Mouse (Mus musculus): Measurements from ENCODE around the gene Prss45. TPM values are rescaled to one million over a fixed set of nuclear protein-coding genes. Genes with fewer than 3 reads are reported as not detected.
"Not testable (repeated sequence)": the region's sequence is repeated elsewhere in the genome, so short reads cannot be mapped to it uniquely, and the experiment has no call there.

The Prss45 gene
- polyA plus RNA-seq, 1 experiment from 2014 or later, result not detected

GRCm38 (mm10) chr9:110813789-110814188 lies 20.6 kb upstream of the Prss45 start, which contains the start of gene Prss44:
Gene Prss44, plus strand, starts transcription at chr9:110813994.
- Histone ChIP-seq H3K4me3 (ENCODE audit: low read depth, low read length) (no peak within 1 kb of the TSS), H3K9ac (replicated peaks; ENCODE audit: low read length) (no peak within 1 kb of the TSS), H3K27ac (replicated peaks; ENCODE audit: low read depth, low read length) (no peak within 1 kb of the TSS), H3K4me2 (ENCODE audit: low read depth, low read length) (no peak within 1 kb of the TSS), H3K4me1 (ENCODE audit: control insufficient read depth, insufficient read depth, low read length) (no peaks in the 10 kb centered on the region), H3K9me3 (replicated peaks; ENCODE audit: control insufficient read depth, low read length) (no peaks in the 10 kb centered on the region), H3K27me3 (ENCODE audit: control insufficient read depth, insufficient read depth, low read length) (no peaks in the 10 kb centered on the region), H3K36me3 (replicated peaks; ENCODE audit: control insufficient read depth, insufficient read depth, low read depth, low read length) (no peaks in the 10 kb centered on the region)
- ATAC-seq (replicated peaks; ENCODE audit: insufficient number of reproducible peaks, low FRiP score, low TSS enrichment, low read depth), result no peak
- 65% methylated on average over 18 of the region's 18 CpGs for WGBS
- DNase-seq (ENCODE audit: low spot score), result peak; percentile 13

GRCm38 (mm10) chr9:110820546-110820945 lies 13.8 kb upstream of the Prss45 start:
- DNase-seq (ENCODE audit: low spot score); ATAC-seq (replicated peaks; ENCODE audit: insufficient number of reproducible peaks, low FRiP score, low TSS enrichment, low read depth); H3K4me3 ChIP-seq (ENCODE audit: low read depth, low read length); H3K27me3 ChIP-seq (ENCODE audit: control insufficient read depth, insufficient read depth, low read length); H3K4me1 ChIP-seq (ENCODE audit: control insufficient read depth, insufficient read depth, low read length); H3K9me3 ChIP-seq (replicated peaks; ENCODE audit: control insufficient read depth, low read length); H3K4me2 ChIP-seq (ENCODE audit: low read depth, low read length); H3K27ac ChIP-seq (replicated peaks; ENCODE audit: low read depth, low read length); H3K9ac ChIP-seq (replicated peaks; ENCODE audit: low read length); H3K36me3 ChIP-seq (replicated peaks; ENCODE audit: control insufficient read depth, insufficient read depth, low read depth, low read length): not testable (repeated sequence)

- Histone ChIP-seq H3K9ac (replicated peaks; ENCODE audit: low read length) (no peak overlapping the region), H3K27me3 (ENCODE audit: control insufficient read depth, insufficient read depth, low read length) (no peaks in the 10 kb centered on the region), H3K4me3 (ENCODE audit: low read depth, low read length) (no peak overlapping the region), H3K4me2 (ENCODE audit: low read depth, low read length) (no peak overlapping the region), H3K27ac (replicated peaks; ENCODE audit: low read depth, low read length) (no peak overlapping the region), H3K36me3 (replicated peaks; ENCODE audit: control insufficient read depth, insufficient read depth, low read depth, low read length) (no peaks in the 10 kb centered on the region), H3K4me1 (ENCODE audit: control insufficient read depth, insufficient read depth, low read length) (no peaks in the 10 kb centered on the region), H3K9me3 (replicated peaks; ENCODE audit: control insufficient read depth, low read length) (no peaks in the 10 kb centered on the region)
- 82% methylated on average over 7 of the region's 7 CpGs for WGBS
- ATAC-seq (replicated peaks; ENCODE audit: insufficient number of reproducible peaks, low FRiP score, low TSS enrichment, low read depth), result no peak
- no peak for DNase-seq (ENCODE audit: low spot score)
These were observed 13.0 kb upstream of the Prss45 start for GRCm38 (mm10) chr9:110821436-110821835.

- Histone ChIP-seq H3K36me3 (replicated peaks; ENCODE audit: control insufficient read depth, insufficient read depth, low read depth, low read length) (no peaks in the 10 kb centered on the region), H3K27me3 (ENCODE audit: control insufficient read depth, insufficient read depth, low read length) (no peaks in the 10 kb centered on the region), H3K9me3 (replicated peaks; ENCODE audit: control insufficient read depth, low read length) (no peaks in the 10 kb centered on the region), H3K4me3 (ENCODE audit: low read depth, low read length) (no peak overlapping the region), H3K27ac (replicated peaks; ENCODE audit: low read depth, low read length) (no peak overlapping the region), H3K9ac (replicated peaks; ENCODE audit: low read length) (no peak overlapping the region), H3K4me2 (ENCODE audit: low read depth, low read length) (no peak overlapping the region), H3K4me1 (ENCODE audit: control insufficient read depth, insufficient read depth, low read length) (no peaks in the 10 kb centered on the region)
- ATAC-seq (replicated peaks; ENCODE audit: insufficient number of reproducible peaks, low FRiP score, low TSS enrichment, low read depth) (no peak), DNase-seq (ENCODE audit: low spot score) (no peak)
- 75% methylated on average over 4 of the region's 4 CpGs for WGBS
These were observed 9.0 kb upstream of the Prss45 start for GRCm38 (mm10) chr9:110825426-110825825.

GRCm38 (mm10) chr9:110825832-110826231 lies 8.6 kb upstream of the Prss45 start:
- H3K36me3 ChIP-seq (replicated peaks; ENCODE audit: control insufficient read depth, insufficient read depth, low read depth, low read length), result no peaks in the 10 kb centered on the region
- no peak overlapping the region for H3K9ac ChIP-seq (replicated peaks; ENCODE audit: low read length)
- no peaks in the 10 kb centered on the region for H3K27me3 ChIP-seq (ENCODE audit: control insufficient read depth, insufficient read depth, low read length)
- no peak for DNase-seq (ENCODE audit: low spot score)
- no peak overlapping the region for H3K4me3 ChIP-seq (ENCODE audit: low read depth, low read length)
- H3K4me1 ChIP-seq (ENCODE audit: control insufficient read depth, insufficient read depth, low read length), result no peaks in the 10 kb centered on the region
- no peak for ATAC-seq (replicated peaks; ENCODE audit: insufficient number of reproducible peaks, low FRiP score, low TSS enrichment, low read depth)
- WGBS, result 81% methylated on average over 7 of the region's 7 CpGs
- H3K27ac ChIP-seq (replicated peaks; ENCODE audit: low read depth, low read length), result no peak overlapping the region
- H3K9me3 ChIP-seq (replicated peaks; ENCODE audit: control insufficient read depth, low read length), result no peaks in the 10 kb centered on the region
- no peak overlapping the region for H3K4me2 ChIP-seq (ENCODE audit: low read depth, low read length)

- no peak within 1 kb of the TSS for H3K4me3 ChIP-seq (ENCODE audit: low read depth, low read length)
- H3K27me3 ChIP-seq (ENCODE audit: control insufficient read depth, insufficient read depth, low read length), result no peaks in the 10 kb centered on the region
- no peak within 1 kb of the TSS for H3K9ac ChIP-seq (replicated peaks; ENCODE audit: low read length)
- H3K36me3 ChIP-seq (replicated peaks; ENCODE audit: control insufficient read depth, insufficient read depth, low read depth, low read length), result no peaks in the 10 kb centered on the region
- WGBS, result 75% methylated on average over 3 of the region's 3 CpGs
- H3K4me2 ChIP-seq (ENCODE audit: low read depth, low read length), result no peak within 1 kb of the TSS
- no peaks in the 10 kb centered on the region for H3K4me1 ChIP-seq (ENCODE audit: control insufficient read depth, insufficient read depth, low read length)
- DNase-seq (ENCODE audit: low spot score) (no peak), ATAC-seq (replicated peaks; ENCODE audit: insufficient number of reproducible peaks, low FRiP score, low TSS enrichment, low read depth) (no peak)
- no peak within 1 kb of the TSS for H3K27ac ChIP-seq (replicated peaks; ENCODE audit: low read depth, low read length)
- no peaks in the 10 kb centered on the region for H3K9me3 ChIP-seq (replicated peaks; ENCODE audit: control insufficient read depth, low read length)
These were observed 8.0 kb upstream of the Prss45 start, which contains the start of gene Prss43 for GRCm38 (mm10) chr9:110826390-110826789. Gene Prss43, plus strand, starts transcription at chr9:110826690.

GRCm38 (mm10) chr9:110833021-110833420 lies 1.4 kb upstream of the Prss45 start:
- DNase-seq (ENCODE audit: low spot score), result no peak
- 80% methylated on average over 5 of the region's 5 CpGs for WGBS
- no peaks in the 10 kb centered on the region for H3K9me3 ChIP-seq (replicated peaks; ENCODE audit: control insufficient read depth, low read length)

GRCm38 (mm10) chr9:110834961-110835360 lies 573 bp downstream of the Prss45 start:
- no peak overlapping the region for H3K9ac ChIP-seq (replicated peaks; ENCODE audit: low read length)
- H3K4me3 ChIP-seq (ENCODE audit: low read depth, low read length), result no peak overlapping the region
- no peaks in the 10 kb centered on the region for H3K9me3 ChIP-seq (replicated peaks; ENCODE audit: control insufficient read depth, low read length)
- no peaks in the 10 kb centered on the region for H3K4me1 ChIP-seq (ENCODE audit: control insufficient read depth, insufficient read depth, low read length)
- no peaks in the 10 kb centered on the region for H3K27me3 ChIP-seq (ENCODE audit: control insufficient read depth, insufficient read depth, low read length)
- H3K4me2 ChIP-seq (ENCODE audit: low read depth, low read length), result no peak overlapping the region
- ATAC-seq (replicated peaks; ENCODE audit: insufficient number of reproducible peaks, low FRiP score, low TSS enrichment, low read depth) (no peak), DNase-seq (ENCODE audit: low spot score) (no peak)
- no peaks in the 10 kb centered on the region for H3K36me3 ChIP-seq (replicated peaks; ENCODE audit: control insufficient read depth, insufficient read depth, low read depth, low read length)
- 35% methylated on average over 10 of the region's 10 CpGs for WGBS
- no peak overlapping the region for H3K27ac ChIP-seq (replicated peaks; ENCODE audit: low read depth, low read length)

More at GRCm38 (mm10) chr9:110833021-110833420, 1.4 kb upstream of the Prss45 start:
- H3K36me3 ChIP-seq (replicated peaks; ENCODE audit: control insufficient read depth, insufficient read depth, low read depth, low read length), result no peaks in the 10 kb centered on the region
- no peak overlapping the region for H3K4me3 ChIP-seq (ENCODE audit: low read depth, low read length)
- H3K27me3 ChIP-seq (ENCODE audit: control insufficient read depth, insufficient read depth, low read length), result no peaks in the 10 kb centered on the region
- H3K27ac ChIP-seq (replicated peaks; ENCODE audit: low read depth, low read length), result no peak overlapping the region
- no peak overlapping the region for H3K4me2 ChIP-seq (ENCODE audit: low read depth, low read length)
- no peaks in the 10 kb centered on the region for H3K4me1 ChIP-seq (ENCODE audit: control insufficient read depth, insufficient read depth, low read length)
- no peak for ATAC-seq (replicated peaks; ENCODE audit: insufficient number of reproducible peaks, low FRiP score, low TSS enrichment, low read depth)
- H3K9ac ChIP-seq (replicated peaks; ENCODE audit: low read length), result no peak overlapping the region

All from embryonic facial prominence, embryonic 11.5 days (tissue).